Mouse (Mus musculus): ENCODE data around the gene Git2. TPM values are rescaled to one million over a fixed set of nuclear protein-coding genes. Genes with fewer than 3 reads are reported as not detected.

Gene Git2
- total RNA-seq, 2 experiments from 2014 or later: 38.8 to 49.5 TPM

- no peak for DNase-seq
These were observed 94.5 kb downstream of the Git2 start for GRCm38 (mm10) chr5:114680676-114681285.

DNA sequence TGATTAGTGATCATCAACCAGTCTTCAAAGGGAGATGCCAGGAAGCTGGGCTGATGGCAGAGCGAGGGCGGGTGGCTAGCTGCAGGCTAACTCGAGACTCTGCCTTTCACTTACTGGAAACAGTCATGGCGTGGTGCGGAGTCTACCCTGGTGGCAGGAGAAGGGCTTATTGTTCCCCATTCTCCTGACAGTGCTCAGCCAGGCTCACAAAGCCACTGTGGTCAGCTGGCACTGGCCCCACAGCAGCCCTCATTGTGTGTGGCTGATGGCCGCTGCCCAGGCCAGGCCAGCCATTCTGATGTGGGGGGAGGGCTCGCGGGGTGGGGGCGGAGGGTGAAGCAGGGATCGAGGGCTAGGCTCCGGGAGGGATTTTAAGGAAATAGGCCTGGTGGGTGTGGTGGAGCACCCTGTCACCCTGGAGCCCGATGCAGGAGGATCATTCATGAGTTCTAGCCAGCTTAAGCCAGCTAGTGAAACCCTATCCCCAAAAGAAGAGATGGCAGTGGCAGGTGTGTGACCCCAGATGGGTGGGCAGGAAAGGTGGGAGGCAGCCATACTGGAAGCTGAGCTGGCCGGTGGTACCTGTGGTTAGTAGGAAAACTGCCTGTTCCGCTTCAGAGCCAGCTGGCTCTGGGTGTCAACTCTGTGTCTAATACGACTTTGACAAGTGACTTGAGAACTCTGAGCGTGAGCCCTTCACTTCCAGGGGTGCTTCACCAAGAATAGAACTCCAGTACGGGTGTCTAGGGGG lies 95.3 kb downstream of the Git2 start:
- DNase-seq: no peak

Small RNA genes lying within 50 kb of the gene (microRNA-seq; reads per million reads assigned to microRNA genes)
- 0 to 0.20 reads per million in 2 experiments for gene Mir7028

Other genes starting within 250 kb of the Git2 start
- 1 to 10 TPM; 6.0 to 7.0 TPM for gene Fam222a, start 207.5 kb downstream of the Git2 start, total RNA-seq (2021)
- 1 to 10 TPM; 2.8 to 3.1 TPM for gene Trpv4, start 117.1 kb downstream of the Git2 start, total RNA-seq (2021)
- gene Gltp, start 84.5 kb downstream of the Git2 start, total RNA-seq (2021): 10 to 100 TPM; 24.4 to 26.8 TPM
- gene Tchp, start 67.8 kb downstream of the Git2 start, total RNA-seq (2021): 1 to 10 TPM; 5.3 to 6.8 TPM
- 10 to 100 TPM; 60.6 to 60.8 TPM for gene Ankrd13a, start 840 bp downstream of the Git2 start, total RNA-seq (2021)
- gene 1500011B03Rik, start 48.0 kb upstream of the Git2 start, total RNA-seq (2021): 10 to 100 TPM; 15.9 to 17.6 TPM
- not detected for gene 4930519G04Rik, start 78.1 kb upstream of the Git2 start, total RNA-seq (2021)
- gene Gm9936, start 83.2 kb upstream of the Git2 start, total RNA-seq (2021): not detected
- 1 to 10 TPM; 2.7 to 2.8 TPM for gene Oasl2, start 121.4 kb upstream of the Git2 start, total RNA-seq (2021)
- under 1 TPM in 1 of 2 experiments, not detected in 1; 0.18 TPM for gene Oasl1, start 147.7 kb upstream of the Git2 start, total RNA-seq (2021)
- 10 to 100 TPM; 27.7 to 34.9 TPM for gene 2210016L21Rik, start 166.6 kb upstream of the Git2 start, total RNA-seq (2021)
- gene Hnf1a, start 195.6 kb upstream of the Git2 start, total RNA-seq (2021): not detected
- gene Sppl3, start 235.6 kb upstream of the Git2 start, total RNA-seq (2021): 10 to 100 TPM; 52.1 to 53.3 TPM

Data from heart, postnatal 4 days (tissue).